Mouse (Mus musculus) mouse trophoblast stem cell (cell line): ENCODE data around the gene Ackr3.

Experiments used
- in situ Hi-C, 2 experiments: fragments of 300-500 bp; cut with MseI, MboI; formaldehyde crosslinking; loops; 2 replicates in 1 of 2; 3 replicates in 1 of 2; pipeline ENCODE4 v1.15.1; 2025

Gene Ackr3

DNA sequence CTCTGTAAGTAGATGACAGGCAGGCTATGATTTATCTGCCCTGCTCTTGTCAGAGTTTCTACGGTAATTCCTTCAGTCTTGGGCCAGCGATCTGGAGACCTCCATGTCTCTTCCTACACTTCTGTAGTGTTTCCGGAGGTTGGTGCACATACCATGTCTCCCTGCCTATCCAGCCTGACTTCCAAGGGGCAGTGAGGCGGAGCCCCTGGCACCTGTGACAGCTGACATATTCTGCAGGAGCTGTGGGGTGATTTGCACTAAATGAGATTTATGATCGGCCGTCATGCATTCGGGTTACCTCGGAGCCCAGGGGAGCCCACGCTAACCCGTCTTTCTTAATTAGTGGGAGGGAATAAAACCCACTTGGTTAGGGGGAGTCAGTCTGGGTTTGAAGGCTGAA is 49.7 kb downstream of the Ackr3 start:
- in situ Hi-C loops: no loop called here

DNA sequence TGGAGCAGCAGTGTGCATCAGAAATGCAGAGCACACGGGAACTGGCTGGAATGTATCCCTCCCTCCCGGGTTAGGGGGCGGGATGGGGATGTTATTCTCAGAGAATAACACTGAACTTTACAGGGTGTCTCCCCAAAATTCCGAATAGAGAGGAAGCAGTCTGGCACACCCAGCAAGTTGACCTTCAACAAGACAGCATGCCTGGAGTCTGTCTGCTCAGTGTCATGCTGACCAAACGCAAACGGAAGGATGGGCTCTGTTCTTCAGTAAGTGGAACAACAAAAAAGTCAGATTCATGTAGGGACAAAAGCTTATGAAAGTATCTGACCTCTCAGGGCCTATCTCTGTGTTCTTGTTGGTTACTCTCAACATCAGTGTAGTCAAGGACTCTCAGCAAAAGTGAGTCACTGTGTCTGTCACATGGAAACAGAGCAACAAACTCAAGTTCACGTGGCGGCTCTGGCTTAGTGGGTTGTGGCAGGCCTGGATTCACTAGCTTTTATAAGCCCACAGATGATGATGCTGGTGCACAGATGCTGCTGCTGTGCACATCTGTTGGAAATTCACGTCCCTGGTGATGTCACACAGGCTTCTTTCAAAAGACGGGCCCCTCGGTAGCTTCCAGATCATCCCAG is 54.6 kb downstream of the Ackr3 start:
- in situ Hi-C loops: no loop called here

DNA sequence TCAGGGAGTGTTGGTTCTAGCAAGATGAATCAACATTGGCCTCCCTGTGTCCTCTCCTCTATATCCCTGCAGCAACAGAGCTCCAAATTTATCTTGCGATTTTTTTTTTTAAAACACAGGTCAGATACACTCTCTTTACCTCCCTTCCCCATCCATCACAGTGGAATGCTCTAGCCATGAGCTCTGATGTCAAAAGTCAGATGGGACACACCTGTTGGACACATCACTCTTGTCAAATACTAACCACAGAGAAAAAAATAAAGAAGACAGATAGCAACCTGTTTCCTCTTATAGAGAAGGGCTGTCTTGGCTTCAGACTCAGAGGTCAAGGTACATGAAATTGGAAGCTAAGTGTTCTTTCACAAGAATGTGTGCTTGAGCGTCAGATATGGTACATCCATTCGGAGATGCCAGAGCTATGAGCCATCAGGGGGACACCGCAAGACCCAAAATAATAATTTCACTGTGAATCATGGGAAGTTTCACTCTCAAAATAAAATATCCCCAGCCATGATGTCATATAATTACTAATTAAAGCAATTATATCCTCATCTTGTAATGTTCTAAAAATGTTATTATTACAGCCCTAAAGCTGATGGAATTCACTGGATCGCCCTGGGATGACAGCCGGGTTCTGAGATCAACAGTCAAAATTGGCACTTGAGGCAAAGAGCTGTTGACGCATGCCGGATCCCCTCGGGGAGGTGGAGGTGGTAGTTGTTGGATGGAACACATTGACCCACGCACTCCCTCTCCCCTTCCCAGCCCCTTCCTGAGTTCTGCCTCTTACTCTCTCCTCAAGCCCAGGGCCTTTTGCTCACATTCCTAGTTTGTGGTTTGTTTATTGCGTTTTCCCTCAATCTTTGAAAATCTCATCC is 57.2 kb downstream of the Ackr3 start:
- in situ Hi-C loops: no loop called here

DNA sequence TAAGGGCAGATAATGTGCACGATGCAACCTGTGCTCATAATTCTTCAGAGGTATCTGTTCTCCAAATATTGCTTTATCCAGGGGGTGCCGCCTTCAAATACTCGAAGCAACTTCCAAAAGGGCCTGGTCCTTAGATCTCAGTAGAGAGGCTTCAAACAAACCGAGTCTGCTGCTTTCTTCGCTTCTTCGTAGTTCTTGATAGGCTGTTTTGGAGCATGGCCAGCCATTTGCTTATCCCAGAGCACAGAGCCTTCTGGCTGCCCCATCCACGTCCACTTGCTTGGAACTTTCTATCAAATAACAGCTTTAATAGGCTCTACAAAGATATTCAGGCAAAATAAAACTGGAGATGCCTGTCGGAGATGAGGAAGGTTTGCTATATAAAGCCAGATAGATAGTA is 58.6 kb downstream of the Ackr3 start:
- in situ Hi-C loops: no loop called here
